Mouse (Mus musculus) heart, embryonic 16.5 days (tissue): Measurements from ENCODE around the gene Ghsr. TPM values are rescaled to one million over a fixed set of nuclear protein-coding genes. Genes with fewer than 3 reads are reported as not detected.

Experiments used
- ATAC-seq: fragments of 200-750 bp; cut with Nextera tagmentation; replicated peaks from 2 replicates; pipeline ENCODE4 v1.8.0; 2017; ENCODE audit warnings: moderate number of reproducible peaks; ENCODE audit not compliant: insufficient read depth, low FRiP score; ENCODE audit errors: extremely low read depth
- H3K27ac ChIP-seq: fragments of 300-500 bp; sonication (generic); 2 replicates; pipeline ENCODE4 v1.5.1; 2014; ENCODE audit warnings: mild to moderate bottlenecking, low read length, control low read depth, moderate library complexity
- H3K27me3 ChIP-seq: fragments of 300-500 bp; sonication (generic); 2 replicates; pipeline ENCODE4 v1.6.1; 2014; ENCODE audit warnings: low read length, mixed read lengths; ENCODE audit not compliant: control insufficient read depth, insufficient read depth
- H3K36me3 ChIP-seq: fragments of 300-500 bp; sonication (generic); 2 replicates; pipeline ENCODE4 v1.6.1; 2014; ENCODE audit not compliant: control insufficient read depth, insufficient read depth
- H3K4me1 ChIP-seq: fragments of 300-500 bp; sonication (generic); 2 replicates; pipeline ENCODE4 v1.6.1; 2014; ENCODE audit warnings: low read length, mixed read lengths; ENCODE audit not compliant: control insufficient read depth, insufficient read depth
- H3K4me2 ChIP-seq: fragments of 300-500 bp; sonication (generic); 2 replicates; pipeline ENCODE4 v1.6.1; 2014; ENCODE audit warnings: low read depth, mild to moderate bottlenecking, control low read depth, low read length
- H3K4me3 ChIP-seq: fragments of 300-500 bp; sonication (generic); 2 replicates; pipeline ENCODE4 v1.5.1; 2014; ENCODE audit warnings: mild to moderate bottlenecking, control low read depth, low read length
- H3K9ac ChIP-seq: fragments of 300-500 bp; sonication (generic); 2 replicates; pipeline ENCODE4 v1.6.1; 2014; ENCODE audit warnings: low read length, control low read depth
- H3K9me3 ChIP-seq: fragments of 300-500 bp; sonication (generic); replicated peaks from 2 replicates; pipeline ENCODE4 v1.6.1; 2016; ENCODE audit warnings: low read length; ENCODE audit not compliant: control insufficient read depth
- WGBS: fragments of 180-500 bp; shearing (Covaris S2); extraction: QIAGEN DNeasy Blood & Tissue Kit; methylation state at CpG from one replicate; pipeline ENCODE4 v1.1.7; 2014; 5-methylcytosine and 5-hydroxymethylcytosine counted together
- polyA plus RNA-seq: library from polyadenylated mRNA; unstranded; fragments of >200 nt; fragmentation: Nextera tagmentation; extraction: Ambion mirVana; gene quantifications from 2 replicates; pipeline ENCODE4 v1.2.1, GENCODE M21; 2015

Gene Ghsr
- polyA plus RNA-seq, 1 experiment from 2014 or later: not detected

DNA sequence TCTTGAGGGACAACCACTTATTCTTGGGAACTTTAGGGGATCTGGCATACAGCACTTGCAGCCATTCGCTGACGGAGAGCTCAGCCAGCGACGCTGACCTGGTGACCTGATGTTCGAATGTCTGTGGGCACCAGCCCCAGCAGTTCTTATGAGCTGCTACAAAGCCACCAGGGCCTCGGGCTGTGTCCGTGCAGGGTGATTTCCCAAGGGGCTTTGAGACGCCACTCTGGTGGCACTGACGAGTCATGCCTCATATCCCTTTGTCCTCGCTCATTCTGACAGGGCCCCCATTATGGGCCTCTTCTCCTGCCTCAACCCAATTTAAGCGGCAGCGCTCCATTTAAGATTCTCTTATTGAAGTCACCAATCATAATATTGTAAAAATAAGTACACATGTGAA, 50.8 kb downstream of the Ghsr start:
- Histone ChIP-seq H3K36me3 (peaks cover 48% of the 10 kb centered on the region), H3K27me3 (no peaks in the 10 kb centered on the region), H3K9me3 (no peaks in the 10 kb centered on the region), H3K27ac (no peak overlapping the region), H3K4me2 (no peak overlapping the region), H3K9ac (no peak overlapping the region), H3K4me3 (no peak overlapping the region), H3K4me1 (no peaks in the 10 kb centered on the region)
- 81% methylated on average over 12 of the region's 12 CpGs for WGBS
- ATAC-seq: no peak

- peaks cover 48% of the 10 kb centered on the region for H3K36me3 ChIP-seq
- H3K4me3 ChIP-seq: no peak overlapping the region
- H3K9me3 ChIP-seq: no peaks in the 10 kb centered on the region
- H3K27me3 ChIP-seq: no peaks in the 10 kb centered on the region
- WGBS: 75% methylated on average over 6 of the region's 6 CpGs
- H3K9ac ChIP-seq: no peak overlapping the region
- no peak for ATAC-seq
- H3K27ac ChIP-seq: no peak overlapping the region
- H3K4me1 ChIP-seq: no peaks in the 10 kb centered on the region
- no peak overlapping the region for H3K4me2 ChIP-seq
Observed at GRCm38 (mm10) chr3:27422521-27422920, 51.4 kb downstream of the Ghsr start.

- Histone ChIP-seq H3K27ac (no peak overlapping the region), H3K27me3 (no peaks in the 10 kb centered on the region), H3K9me3 (no peaks in the 10 kb centered on the region), H3K4me3 (no peak overlapping the region), H3K36me3 (peaks cover 42% of the 10 kb centered on the region), H3K4me1 (no peaks in the 10 kb centered on the region), H3K4me2 (no peak overlapping the region), H3K9ac (no peak overlapping the region)
- 86% methylated on average over 11 of the region's 11 CpGs for WGBS
- ATAC-seq: no peak
Observed at GRCm38 (mm10) chr3:27424049-27424667, 53.0 kb downstream of the Ghsr start.

GRCm38 (mm10) chr3:27427406-27427805, 56.3 kb downstream of the Ghsr start:
- no peak for ATAC-seq
- 83% methylated on average over 6 of the region's 6 CpGs for WGBS
- H3K4me2 ChIP-seq: no peak overlapping the region

More at GRCm38 (mm10) chr3:27427406-27427805, 56.3 kb downstream of the Ghsr start:
- Histone ChIP-seq H3K4me3 (no peak overlapping the region), H3K27ac (no peak overlapping the region), H3K36me3 (peaks cover 34% of the 10 kb centered on the region), H3K9ac (no peak overlapping the region), H3K9me3 (no peaks in the 10 kb centered on the region), H3K27me3 (no peaks in the 10 kb centered on the region), H3K4me1 (no peaks in the 10 kb centered on the region)

Other genes starting within 250 kb of the Ghsr start
- gene Ect2, start 217.5 kb upstream of the Ghsr start, polyA plus RNA-seq: 36.8 and 38.4 TPM in 2 replicates
- gene Nceh1, start 188.4 kb upstream of the Ghsr start, polyA plus RNA-seq: 22.3 and 26.5 TPM in 2 replicates
- gene Tnfsf10, start 54.3 kb upstream of the Ghsr start, polyA plus RNA-seq: 0.84 and 1.00 TPM in 2 replicates